Mouse (Mus musculus) CD4-positive, CD25-positive, alpha-beta regulatory T cell, adult 2 months (primary cell): ENCODE data around the gene Tmem203.
A peak's percentile ranks its signal among the peaks of the same experiment; 100 is the strongest.
"Not testable (repeated sequence)": the region's sequence is repeated elsewhere in the genome, so short reads cannot be mapped to it uniquely, and the experiment has no call there.

Experiments used
- DNase-seq: peaks from one replicate; pipeline ENCODE4 v3.0.0-alpha.2; 2012; ENCODE audit warnings: low read depth, low spot score

The Tmem203 gene

DNA sequence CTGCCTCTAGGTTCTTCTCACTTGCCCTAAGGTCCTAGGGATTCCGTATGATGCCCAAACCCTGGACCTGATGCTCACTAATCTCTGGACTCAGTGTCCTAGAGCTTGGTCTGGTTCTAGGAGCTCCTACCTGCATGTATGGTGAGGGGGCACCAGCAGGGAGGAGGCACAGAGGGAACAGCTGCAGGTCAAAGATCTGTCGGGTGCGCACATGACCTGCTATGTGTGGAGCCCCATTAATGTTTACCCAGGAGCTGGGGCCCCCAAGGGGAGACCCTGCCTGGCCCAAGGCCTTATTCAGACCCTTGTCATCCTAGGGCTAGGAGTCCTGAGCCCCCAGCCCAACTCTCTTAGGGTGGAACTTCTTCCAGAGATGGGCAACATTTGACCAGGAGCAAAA, 21.2 kb upstream of the Tmem203 start, which contains the start of gene Slc34a3:
Gene Slc34a3 (minus strand): TSS at position 315 of the 400 bp plus-strand sequence.
- DNase-seq = no peak

DNA sequence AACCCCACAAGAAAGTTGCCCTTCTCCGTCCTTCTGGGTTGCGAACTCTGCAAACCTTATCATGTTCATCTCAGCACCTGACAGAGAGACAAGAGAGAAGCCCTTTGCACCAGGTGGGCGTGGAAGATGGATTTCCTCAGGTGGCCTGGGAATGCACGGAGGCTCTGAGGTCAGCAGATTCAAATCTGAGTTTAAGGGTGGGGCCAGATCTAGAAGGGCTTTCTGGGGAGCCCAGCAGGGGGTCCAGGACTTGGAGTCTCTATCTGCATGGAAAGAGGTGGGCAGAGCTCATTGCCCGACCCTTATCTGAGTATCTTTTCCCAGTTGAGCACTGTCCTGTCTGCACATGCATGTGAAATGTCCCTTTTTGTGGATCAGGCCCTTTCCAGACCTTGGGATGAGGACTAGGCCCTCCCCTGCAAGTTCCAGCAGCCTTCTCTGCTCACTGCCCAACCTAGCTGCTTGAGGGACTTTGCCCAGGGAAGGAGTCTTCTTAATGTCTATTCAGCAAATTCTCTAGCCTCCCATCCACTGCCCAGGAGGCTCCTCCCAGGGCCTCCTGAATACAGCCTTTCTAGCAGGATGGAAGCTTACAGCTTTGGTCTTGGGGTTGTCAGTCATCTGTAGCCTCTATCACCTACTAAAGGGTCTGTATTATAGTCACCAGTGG, 20.6 kb upstream of the Tmem203 start:
- DNase-seq = no peak

DNA sequence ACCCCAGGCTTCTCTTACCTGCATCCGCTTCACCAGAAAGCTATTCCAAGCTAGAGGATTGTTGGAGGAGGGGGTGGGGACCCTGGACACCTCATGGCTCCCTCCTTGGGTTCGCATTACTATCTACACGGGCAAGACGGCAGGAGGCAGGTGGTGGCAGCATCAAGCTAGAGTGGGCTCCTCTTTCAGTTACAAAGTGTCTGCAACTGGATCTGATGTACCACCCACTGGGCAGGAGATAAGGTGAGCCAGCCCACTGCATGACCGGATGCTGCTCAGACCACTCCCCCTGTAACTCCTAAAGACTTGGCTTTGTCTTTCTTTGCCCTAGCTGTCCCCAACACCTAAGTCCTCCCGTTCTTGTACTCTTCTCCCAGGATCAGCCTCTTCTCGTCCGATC, 18.6 kb upstream of the Tmem203 start, which contains the start of gene Rnf224:
Gene Rnf224 (minus strand): TSS at position 174 of the 400 bp plus-strand sequence.
- no peak for DNase-seq

DNA sequence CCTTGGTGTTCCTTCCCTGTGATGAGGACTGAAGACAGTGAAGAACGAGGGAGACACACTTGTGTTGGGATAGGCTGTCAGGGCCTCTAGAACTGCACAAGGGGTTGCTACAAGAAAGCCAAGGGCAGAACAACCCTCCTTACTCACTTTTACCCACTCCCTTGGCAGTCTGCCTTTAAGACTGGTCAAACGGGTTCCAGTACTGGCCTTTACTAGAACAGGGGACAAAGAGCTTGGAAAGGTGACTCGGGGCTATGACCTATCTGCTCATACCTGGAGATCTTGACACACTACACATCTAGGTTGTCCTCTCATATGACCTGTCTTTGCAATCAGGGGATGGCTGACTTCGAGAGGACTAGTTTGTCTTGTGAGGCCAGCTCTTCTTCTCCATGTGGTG, 17.7 kb upstream of the Tmem203 start:
- no peak for DNase-seq

DNA sequence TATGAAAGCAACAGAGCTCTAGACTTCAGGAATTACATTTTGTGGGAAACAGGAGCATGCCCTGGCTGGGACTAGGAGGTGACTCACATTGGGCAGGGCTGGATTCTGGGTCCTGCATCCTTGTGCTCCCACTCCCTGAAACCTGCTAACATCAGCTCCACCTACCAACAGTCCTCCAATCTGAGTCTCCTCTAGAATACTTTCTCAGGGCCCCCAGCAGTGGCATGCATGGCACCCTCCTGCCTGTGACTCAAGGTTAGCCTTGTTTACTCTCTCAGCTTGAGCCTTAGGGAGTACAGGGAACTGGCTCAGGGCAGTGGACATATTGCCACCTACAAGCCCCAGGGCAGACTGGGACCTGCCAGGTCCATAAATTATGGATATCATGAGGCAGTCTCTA, 17.1 kb upstream of the Tmem203 start:
- DNase-seq = no peak

DNA sequence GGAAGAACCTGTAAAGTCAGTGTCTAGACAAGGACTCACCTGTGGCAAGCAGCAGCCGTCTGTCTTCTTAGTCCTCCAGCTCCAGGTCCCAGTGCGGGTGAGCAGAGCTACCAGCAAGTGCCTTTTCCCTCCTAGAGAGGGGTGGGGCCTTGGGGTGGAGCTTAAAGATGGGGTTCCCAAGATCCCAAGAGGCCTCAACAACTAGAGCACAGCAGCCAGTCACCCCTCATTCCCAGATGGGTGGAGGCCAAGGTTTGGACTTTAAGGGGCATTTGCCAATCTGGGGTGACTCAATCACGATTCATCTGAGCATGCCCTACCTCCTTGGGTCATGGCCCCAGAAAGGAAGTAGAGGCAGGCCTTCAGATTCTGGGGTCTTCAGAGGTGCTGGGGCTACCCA, 15.5 kb upstream of the Tmem203 start:
- no peak for DNase-seq

DNA sequence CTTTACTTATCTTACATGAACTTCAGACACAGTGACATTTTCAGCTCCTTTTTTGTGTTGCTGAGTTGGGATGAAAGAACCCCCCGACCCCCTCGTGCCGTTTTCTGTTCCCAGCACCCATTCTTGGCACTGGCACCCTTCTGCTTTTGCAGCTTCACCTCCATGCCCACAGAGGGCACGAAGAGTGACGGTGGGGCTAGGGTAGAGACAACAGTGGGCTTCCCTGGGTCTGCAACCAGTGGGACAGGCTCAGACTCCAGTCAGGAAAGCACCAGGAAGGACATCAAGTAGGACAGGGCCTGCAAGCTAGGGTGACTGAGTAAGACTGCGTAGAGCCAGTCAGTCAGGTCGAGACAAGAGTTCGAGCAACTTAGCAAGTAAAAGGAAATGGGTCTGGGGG, 14.9 kb upstream of the Tmem203 start:
- DNase-seq = no peak

DNA sequence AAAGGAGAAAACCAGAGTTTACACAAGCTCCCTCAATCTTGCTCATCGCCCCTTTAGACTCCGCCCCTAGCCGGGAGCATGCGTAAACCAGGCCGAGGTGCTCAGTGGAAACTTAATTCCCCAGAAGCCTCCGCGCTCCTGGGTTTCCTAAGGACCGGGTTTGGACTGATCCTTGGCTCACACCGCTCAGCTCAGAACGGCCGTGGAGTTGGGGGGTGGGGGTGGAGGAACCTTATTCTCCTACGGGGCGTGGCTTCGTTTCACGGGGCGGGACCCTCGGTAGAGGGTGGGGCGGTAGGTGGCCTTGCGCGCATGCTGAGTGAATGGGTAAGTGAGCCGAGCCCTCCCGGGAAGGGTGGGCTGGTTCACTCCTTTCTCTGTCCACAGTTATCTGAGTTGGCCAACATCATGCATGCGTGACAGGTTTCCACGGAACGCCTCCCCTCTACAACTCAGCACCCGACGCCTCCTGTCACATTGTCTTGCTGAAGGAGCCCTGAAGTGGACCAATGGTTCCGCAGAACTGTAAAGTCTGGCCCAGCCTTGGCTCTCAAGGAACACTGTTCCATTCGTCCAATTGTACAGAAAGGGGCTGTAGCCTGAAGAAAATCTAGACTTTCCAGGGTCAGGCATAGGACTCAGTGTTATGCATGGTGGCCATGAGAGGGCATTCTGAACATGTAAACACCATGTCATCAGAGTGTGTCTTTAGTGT, 14.4 kb upstream of the Tmem203 start:
- peak; percentile 80 for DNase-seq

DNA sequence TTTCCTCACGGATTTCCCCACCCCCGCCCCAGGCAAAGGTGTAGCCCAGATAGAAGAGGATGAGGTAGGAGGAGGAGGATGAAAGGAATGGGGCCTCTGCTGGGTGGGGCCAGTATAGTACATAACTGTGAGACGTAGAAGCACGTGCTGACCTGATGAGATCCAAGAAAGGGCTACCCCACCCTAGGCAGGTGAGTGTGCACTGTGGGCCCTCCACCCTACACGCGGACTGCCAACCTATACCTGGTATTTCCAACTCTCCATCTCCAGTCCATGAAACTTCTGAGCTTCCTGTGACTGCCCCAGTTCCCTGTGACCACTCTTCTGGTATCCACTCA, 13.8 kb upstream of the Tmem203 start:
- peak; percentile 46 for DNase-seq

DNA sequence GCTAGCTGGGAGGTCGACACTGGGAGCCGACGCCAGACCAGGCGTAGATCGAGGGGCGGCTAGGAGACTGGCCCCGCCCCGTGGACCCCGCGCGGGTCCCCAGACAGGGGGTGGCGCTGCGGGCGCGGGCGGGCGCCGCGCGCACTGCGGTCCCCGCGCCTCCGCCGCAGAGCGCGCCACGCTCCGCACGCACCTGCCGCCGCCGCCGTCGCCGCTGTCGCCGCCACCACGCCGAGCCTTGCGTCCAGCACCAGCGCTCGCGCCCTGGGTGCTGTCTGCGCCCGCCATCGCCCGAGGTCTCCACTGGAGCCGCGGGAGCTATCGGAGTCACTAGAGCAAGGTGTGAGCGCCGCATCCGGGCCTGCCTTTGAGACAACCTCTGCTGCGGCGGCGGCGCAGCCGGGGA, 13.1 kb upstream of the Tmem203 start, which contains the start of the genes Rnf208 and Cysrt1:
Gene Rnf208 (plus strand): TSS at position 155 of the 406 bp plus-strand sequence.
Gene Cysrt1 (minus strand): TSS at position 352 of the 406 bp plus-strand sequence.
- peak; percentile 66 for DNase-seq

DNA sequence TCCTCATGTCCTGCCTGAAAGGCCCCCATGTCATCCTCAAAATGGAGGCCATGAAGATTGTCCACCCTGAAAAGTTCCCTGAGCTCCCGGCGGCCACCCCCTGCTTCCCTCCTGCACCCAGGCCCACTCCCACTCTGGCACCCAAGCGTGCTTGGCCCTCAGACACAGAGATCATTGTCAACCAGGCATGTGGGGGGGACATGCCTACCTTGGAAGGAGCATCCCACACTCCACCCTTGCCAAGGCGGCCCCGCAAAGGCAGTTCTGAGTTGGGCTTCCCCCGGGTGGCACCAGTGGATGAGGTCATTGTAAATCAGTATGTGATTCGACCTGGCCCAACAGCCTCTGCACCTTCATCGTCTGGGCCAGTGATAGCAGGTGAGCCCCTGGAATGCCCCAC, 11.9 kb upstream of the Tmem203 start:
- DNase-seq = no peak

DNA sequence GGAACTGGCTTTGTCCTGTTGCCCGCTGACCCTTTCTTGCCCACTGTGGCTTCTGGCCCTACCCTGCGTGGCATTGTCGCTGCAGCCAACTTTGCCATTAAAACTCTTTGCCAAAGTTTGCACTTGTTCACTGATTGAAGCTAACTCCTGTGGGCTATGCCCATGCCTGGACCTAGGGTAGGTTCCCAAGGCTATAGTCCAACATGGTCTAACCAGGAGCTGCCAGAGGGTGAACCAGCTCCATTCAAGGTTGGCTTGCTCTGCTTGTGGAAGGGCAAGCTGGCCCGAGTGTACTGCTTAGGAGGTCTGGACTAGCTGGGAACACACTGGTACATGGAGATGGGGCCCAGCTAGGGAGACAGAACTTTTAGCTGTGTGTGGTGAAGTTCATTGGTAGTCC, 11.1 kb upstream of the Tmem203 start:
- no peak for DNase-seq

DNA sequence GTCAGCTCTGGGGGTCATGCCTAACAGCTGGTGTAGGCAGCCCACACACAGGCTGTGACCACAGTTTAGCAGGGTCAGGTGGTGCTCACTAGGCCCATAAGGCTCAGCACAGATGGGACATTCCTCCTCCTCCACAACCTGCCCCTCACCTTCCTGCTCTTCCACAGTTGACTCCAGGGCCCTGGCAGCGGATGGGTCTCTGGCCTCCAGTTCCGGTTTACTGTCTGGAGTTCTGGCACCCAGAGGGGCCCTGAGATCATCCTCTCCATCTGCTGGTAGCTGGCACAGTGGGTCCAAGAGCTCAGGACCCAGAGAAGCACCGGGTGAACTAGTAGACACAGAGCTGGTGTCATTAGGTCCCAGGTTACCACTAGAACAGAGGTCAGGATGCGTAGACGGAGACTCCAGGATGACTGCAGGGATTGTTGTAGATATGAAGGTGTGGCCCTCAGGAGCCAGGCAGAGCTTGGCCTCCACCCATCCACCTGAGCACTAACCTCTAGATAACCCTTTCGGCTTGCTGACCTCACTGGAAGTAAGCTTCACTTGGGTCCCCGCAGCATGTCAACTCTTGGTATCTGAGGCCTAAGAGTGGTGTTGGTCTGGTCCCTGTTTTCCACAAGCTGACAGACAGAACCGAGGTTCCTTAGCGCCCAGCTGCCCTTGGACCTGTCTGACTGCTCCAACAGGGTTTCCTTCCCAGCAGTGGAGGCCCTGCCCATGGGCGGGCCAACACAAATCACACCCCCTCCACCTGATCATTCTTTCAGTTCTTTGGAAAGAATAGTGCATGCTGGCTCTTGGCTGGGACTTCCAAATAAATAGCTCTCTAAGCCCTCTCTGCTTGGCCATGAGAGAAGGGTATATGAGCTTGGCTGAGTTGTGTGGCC, 8.8 kb upstream of the Tmem203 start, which contains the start of gene AL732309.1:
Gene AL732309.1 (minus strand): TSS at position 681 of the 890 bp plus-strand sequence.
- no peak for DNase-seq

DNA sequence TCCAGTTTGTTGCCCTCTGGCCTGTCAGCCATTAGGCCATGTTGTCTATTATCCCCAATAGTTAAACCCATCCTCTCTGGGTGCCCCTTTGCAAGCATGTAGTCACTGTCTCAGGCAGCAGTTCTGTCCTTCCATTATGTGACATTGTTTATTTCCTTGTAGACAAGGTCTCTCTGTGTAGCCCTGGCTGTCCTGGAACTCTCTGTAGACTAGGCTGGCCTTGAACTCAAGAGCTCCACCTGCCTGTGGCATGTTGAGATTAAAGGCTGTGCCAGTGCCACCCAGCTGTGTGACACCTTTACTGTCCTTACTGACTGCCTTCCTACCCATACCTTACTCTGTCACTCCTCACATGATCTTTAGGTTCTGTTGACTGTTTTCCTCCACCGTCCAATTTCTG, 2.9 kb upstream of the Tmem203 start:
- peak; percentile 65 for DNase-seq

DNA sequence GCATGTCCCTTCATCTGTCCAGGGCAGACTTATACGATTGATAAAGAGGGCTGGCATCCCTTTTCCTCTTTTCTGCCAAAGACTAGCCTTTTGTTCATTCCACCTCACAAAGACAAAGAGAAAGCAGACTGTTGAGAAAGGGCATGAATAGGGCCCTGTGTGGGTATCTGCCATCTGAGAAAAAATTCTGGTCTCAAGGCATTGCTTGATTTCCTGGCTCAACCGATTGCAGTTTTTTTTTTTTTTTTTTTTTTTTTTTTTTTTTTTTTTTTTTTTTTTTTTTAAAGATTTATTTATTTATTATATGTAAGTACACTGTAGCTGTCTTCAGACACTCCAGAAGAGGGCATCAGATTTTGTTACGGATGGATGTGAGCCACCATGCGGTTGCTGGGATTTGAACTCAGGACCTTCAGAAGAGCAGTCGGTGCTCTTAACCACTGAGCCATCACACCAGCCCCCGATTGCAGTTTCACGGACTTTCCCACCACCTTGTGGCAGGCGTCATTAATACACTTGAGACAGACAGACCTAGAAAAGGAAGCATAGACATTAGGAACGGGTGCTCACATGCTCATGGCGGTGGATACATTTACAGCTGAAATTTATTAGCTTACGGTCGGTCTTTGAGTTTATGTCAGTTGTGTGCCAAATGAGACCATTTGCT, 1.3 kb downstream of the Tmem203 start:
- DNase-seq = peak; percentile 83

DNA sequence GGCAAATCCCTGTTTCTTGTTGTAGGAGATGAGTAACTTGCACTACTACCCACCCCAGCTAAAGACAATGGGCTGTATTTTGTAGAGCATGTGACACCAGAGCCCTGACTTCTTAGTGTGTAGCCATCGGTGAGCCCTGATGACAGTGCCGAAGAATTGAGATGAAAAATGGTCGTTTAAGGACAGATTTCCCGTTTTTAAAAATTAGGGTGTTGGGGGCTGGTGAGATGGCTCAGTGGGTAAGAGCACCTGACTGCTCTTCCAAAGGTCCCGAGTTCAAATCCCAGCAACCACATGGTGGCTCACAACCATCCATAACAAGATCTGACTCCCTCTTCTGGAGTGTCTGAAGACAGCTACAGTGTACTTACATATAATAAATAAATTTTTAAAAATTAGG, 2.0 kb downstream of the Tmem203 start:
- DNase-seq = not testable (repeated sequence)

DNA sequence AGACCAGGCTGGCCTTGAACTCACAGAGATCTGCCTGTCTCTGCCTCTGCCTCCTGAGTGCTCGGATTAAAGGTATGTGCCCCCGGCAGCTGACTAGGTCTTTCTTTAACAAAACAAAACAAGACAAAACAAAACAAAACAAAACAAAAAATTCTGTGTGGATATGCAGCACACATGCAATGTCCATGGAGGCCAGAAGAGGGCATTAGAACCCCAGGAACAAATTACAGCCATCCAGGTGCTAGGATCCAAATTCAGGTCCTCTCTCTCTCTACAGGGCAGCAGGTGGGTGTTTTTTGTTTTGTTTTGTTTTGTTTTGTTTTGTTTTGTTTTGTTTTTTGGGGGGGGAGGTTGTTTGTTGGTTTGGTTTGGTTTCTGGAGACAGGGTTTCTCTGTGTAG, 3.6 kb downstream of the Tmem203 start:
- DNase-seq = peak; percentile 63

DNA sequence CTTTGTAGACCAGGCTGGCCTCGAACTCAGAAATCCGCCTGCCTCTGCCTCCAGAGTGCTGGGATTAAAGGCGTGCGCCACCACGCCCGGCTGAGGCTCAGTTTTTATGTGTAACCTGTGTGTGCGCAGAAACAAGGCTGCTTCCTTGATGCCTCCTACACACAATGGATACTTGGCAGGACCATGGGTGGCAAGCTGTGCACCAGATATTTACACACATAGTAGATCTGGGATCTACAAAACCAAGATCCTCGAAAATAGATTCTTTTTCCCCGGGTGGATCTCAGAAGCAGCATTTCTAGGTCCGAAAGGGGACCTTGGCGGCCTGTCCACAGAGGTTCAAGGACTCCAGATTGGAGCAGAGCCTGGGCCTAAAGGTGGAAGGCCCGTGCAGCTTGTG, 6.6 kb downstream of the Tmem203 start:
- DNase-seq = no peak

DNA sequence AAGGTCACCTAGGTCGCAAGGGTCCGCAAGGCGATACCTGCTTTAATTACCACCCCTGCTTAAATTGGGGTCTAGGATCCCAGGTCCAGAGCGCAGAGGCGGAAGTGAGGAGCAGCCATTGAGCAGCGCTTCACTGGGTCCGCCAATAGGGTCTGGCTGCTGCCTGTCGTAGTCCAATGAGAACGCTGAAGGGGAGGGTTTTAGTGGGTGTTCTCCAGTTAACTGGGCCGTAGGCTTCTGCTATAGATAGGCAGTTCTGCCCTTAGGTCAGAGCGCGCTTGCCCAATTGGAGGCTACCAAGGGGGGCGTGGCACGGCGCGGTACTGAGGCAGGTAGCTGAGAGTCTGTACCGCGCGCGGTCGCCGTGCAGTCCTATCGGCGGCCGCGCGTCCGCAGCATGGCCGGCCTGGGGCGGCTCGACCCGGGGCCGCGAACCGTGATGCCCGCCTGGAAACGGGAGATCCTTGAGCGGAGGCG, 7.1 kb downstream of the Tmem203 start, which contains the start of gene Tprn:
Gene Tprn (plus strand): TSS at position 328 of the 477 bp plus-strand sequence.
- DNase-seq = peak; percentile 96

DNA sequence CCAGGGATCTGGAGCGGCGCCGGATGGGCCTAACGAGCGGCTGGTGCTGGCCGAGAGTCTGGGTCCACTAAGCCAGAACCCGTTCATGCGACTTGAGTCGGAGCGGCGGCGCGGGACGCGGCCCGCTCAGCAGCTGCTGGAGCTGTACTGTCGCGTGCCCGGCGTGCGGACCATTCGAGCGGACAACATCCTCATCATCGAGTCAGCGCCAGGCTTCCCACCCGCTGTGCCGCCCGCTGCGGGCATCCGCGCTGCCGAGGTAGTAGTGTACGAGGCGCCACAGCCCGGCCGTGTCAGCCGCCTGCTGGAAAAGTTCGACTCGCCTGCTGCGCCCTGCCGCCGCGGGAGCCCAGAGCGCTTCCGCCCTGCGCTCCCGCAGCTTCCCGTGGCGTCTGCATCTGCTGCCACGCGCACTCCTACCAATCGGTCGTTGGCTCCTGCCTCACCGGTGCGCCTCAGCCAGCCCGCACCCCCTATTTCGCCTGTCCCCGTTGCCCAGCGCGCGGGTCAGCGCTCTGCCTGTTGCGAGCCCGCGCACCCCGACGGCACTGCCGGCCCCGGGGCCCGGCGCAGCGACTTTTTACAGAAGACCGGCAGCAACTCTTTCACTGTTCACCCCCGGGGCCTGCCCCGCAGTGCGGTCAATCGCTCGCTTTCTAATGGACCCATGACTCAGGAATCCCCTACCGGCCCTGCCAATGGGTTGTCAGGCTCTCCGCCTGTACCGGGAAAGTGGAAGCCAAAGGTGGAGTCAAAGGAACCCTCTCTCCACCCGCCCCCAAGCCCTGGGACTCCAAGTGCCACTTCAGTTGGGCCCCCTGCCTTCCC, 7.8 kb downstream of the Tmem203 start:
- peak; percentile 81 for DNase-seq
